Mouse (Mus musculus): ENCODE results near the gene Adcy2. TPM values are rescaled to one million over a fixed set of nuclear protein-coding genes. Genes with fewer than 3 reads are reported as not detected.

The Adcy2 gene
- polyA plus RNA-seq, 1 experiment from 2014 or later: 0.46 TPM

DNA sequence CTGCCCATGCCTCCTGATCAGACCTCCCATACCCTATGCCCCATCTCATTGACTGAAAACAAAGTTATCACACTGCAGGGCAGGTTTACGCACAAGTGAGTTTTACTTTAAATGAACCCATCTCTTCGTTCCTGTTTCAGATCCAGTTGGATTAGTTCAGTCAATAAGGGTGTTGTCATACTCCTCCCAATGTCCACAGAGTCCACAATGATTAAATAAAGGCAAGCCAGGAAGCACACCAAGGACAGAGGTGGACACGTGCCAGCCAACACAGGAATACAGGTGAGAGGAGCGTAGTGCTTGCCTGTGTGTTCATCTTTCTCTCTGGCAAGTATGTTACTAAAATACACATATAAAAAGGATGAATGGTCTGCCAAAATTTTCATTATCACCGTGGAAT, 3.3 kb upstream of the Adcy2 start:
- Histone ChIP-seq H3K9me3 (replicated peaks) (no peaks in the 10 kb centered on the region), H3K4me1 (replicated peaks) (no peaks in the 10 kb centered on the region), H3K4me2 (peak overlapping the region; percentile 44), H3K27me3 (peaks cover 32% of the 10 kb centered on the region), H3K36me3 (replicated peaks) (no peaks in the 10 kb centered on the region), H3K27ac (replicated peaks) (no peak overlapping the region), H3K9ac (no peak overlapping the region), H3K4me3 (replicated peaks) (no peak overlapping the region)
- WGBS (ENCODE audit: insufficient replicate concordance): 48% methylated on average over 5 of the region's 5 CpGs
- ATAC-seq (ENCODE audit: insufficient read depth): peak; percentile 68; the same call in 1 of the 2 replicates

DNA sequence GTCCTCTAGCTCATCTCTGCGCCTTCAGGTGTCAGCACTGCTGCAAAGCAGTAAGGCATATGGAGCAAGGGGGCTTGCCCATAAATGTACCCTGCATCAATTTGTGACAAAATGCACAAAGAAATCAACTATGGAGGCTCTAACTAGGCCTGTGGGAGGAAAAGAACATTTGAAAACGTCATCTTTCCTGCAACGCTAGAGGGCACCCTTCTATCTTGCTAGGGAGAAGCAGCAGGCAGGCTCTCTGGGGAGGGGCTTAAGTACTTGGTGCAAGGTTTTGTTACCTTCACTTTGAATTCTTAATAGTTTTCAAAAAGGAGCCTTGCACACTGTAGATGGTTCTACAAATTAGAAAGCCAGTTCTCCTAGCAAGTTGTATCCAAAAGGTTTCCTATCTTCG, 2.8 kb upstream of the Adcy2 start:
- no peaks in the 10 kb centered on the region for H3K4me1 ChIP-seq (replicated peaks)
- WGBS (ENCODE audit: insufficient replicate concordance): 16% methylated on average over 4 of the region's 4 CpGs
- no peak overlapping the region for H3K9ac ChIP-seq
- H3K27me3 ChIP-seq: peaks cover 36% of the 10 kb centered on the region
- H3K4me2 ChIP-seq: peak overlapping the region; percentile 44
- H3K4me3 ChIP-seq (replicated peaks): no peak overlapping the region
- no peaks in the 10 kb centered on the region for H3K36me3 ChIP-seq (replicated peaks)
- ATAC-seq (ENCODE audit: insufficient read depth): peak; percentile 47; the same call in 1 of the 2 replicates
- H3K9me3 ChIP-seq (replicated peaks): no peaks in the 10 kb centered on the region
- H3K27ac ChIP-seq (replicated peaks): no peak overlapping the region

DNA sequence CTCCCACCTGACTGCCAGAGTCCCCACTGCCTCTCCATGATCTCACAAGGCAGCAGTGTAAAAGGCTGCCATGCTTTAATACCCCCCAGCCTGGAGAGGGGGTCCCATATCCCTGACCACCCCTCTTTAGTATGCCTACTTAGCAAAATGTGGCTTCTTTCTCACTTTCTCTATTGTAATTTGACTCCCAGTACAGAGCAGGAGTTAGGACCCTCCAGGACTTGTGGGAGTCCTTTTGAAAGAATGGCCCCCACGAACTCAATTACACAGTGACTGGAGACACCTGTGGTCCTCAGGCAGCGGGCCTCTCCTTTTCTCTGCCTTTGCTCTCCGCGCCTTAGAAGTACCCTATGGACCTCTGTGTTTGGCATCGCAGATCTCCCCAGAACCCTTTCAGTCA, 485 bp upstream of the Adcy2 start:
- 55% methylated on average over 5 of the region's 5 CpGs for WGBS (ENCODE audit: insufficient replicate concordance)
- 0 out of 2 replicates have a peak overlapping the region, but pooled peaks have one; percentile 56 for H3K4me2 ChIP-seq

DNA sequence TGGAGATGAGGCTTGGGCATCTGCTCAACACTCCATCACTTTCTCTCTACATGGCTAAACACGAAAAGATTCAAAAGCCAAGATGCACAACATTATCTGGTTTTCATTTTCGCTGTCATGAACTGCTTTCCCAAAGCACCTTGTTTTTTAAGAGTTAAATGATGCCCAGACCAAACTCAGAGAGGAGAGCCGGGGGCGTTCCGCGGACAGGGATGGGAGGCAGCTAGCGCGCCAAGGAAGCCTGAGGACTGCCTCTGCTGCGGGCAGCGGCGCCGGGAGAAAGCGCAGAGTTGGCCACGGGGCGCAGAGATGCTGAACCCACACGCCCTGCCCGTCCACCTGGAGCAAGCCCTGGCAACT, 803 bp downstream of the Adcy2 start:
- Histone ChIP-seq H3K9ac (no peak overlapping the region), H3K36me3 (replicated peaks) (no peaks in the 10 kb centered on the region), H3K9me3 (replicated peaks) (no peaks in the 10 kb centered on the region), H3K4me2 (peak overlapping the region; percentile 56), H3K27me3 (peaks cover 40% of the 10 kb centered on the region), H3K27ac (replicated peaks) (no peak overlapping the region), H3K4me1 (replicated peaks) (no peaks in the 10 kb centered on the region), H3K4me3 (replicated peaks) (peak overlapping the region; percentile 46)
- no peak for ATAC-seq (ENCODE audit: insufficient read depth)
- 2% methylated on average over 17 of the region's 17 CpGs for WGBS (ENCODE audit: insufficient replicate concordance)

More for the DNA sequence above, 485 bp upstream of the Adcy2 start:
- no peak overlapping the region for H3K27ac ChIP-seq (replicated peaks)
- H3K36me3 ChIP-seq (replicated peaks): no peaks in the 10 kb centered on the region
- peak overlapping the region; percentile 46; the same call in 1 of the 2 replicates for H3K4me3 ChIP-seq (replicated peaks)
- no peaks in the 10 kb centered on the region for H3K9me3 ChIP-seq (replicated peaks)
- peaks cover 40% of the 10 kb centered on the region for H3K27me3 ChIP-seq
- H3K4me1 ChIP-seq (replicated peaks): no peaks in the 10 kb centered on the region
- no peak overlapping the region for H3K9ac ChIP-seq
- ATAC-seq (ENCODE audit: insufficient read depth): 0 out of 2 replicates have a peak, but pooled peaks have one; percentile 7

DNA sequence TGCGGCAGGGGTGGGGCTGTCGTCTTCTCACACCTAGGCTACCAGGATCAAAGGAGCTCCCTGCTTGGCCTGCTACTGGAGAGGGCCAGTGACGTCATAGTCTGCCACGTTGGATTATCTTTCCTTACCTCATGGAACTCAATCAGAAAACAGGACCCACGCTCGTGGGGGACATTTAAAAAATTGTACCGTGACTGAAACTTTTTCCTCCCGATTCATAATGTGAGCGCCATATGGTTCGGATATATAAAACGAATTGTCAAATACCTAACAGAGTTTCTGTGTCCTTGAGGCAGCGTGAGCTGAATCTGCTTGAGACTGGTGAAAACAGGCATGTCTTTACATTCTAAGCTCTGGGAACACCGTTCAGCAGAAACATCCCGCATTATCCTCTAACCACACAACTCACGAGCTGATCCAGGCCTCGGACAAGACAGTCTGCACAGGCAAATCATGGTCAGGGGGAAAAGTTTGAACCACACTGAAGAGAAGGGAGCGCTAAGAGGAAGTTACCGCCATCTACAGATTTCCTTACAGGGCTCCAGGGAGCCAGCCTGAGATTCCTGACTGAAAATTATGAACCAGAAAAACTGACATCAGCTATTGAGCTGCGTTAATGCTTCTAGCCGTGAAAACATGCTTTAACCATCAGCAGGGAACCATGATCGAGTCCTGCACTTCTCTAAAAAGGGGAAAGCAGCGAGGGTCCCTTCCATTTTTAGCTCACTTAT, 1.4 kb downstream of the Adcy2 start:
- H3K27me3 ChIP-seq: peaks cover 40% of the 10 kb centered on the region
- no peak overlapping the region for H3K27ac ChIP-seq (replicated peaks)
- ATAC-seq (ENCODE audit: insufficient read depth): no peak
- no peaks in the 10 kb centered on the region for H3K36me3 ChIP-seq (replicated peaks)
- H3K4me1 ChIP-seq (replicated peaks): no peaks in the 10 kb centered on the region
- peak overlapping the region; percentile 46; the same call in 1 of the 2 replicates for H3K4me3 ChIP-seq (replicated peaks)
- H3K9ac ChIP-seq: no peak overlapping the region
- WGBS (ENCODE audit: insufficient replicate concordance): 5% methylated on average over 22 of the region's 22 CpGs
- H3K4me2 ChIP-seq: no peak overlapping the region
- no peaks in the 10 kb centered on the region for H3K9me3 ChIP-seq (replicated peaks)

DNA sequence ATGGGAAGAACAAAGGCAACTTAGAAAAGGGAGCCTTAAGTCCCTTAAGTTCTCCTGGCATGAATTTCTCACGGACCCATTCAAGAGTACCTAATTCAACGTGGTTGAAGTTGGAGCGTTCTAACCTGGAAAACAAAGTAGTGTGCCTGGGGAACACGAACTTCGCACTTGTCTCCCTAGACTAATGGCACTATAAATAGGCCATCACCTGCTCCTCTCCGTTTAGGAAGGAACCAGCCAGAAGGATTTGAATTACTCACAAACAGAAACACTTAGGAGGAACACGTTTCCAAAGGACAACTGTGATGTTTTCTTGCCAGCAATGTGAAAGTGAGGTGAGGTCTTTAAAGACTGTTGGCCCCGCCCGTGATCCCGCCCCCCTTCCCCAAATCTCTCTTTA, 2.0 kb downstream of the Adcy2 start:
- Histone ChIP-seq H3K36me3 (replicated peaks) (no peaks in the 10 kb centered on the region), H3K4me1 (replicated peaks) (no peaks in the 10 kb centered on the region), H3K4me3 (replicated peaks) (no peak overlapping the region), H3K9ac (no peak overlapping the region), H3K4me2 (no peak overlapping the region), H3K27ac (replicated peaks) (no peak overlapping the region), H3K9me3 (replicated peaks) (no peaks in the 10 kb centered on the region), H3K27me3 (peaks cover 40% of the 10 kb centered on the region)
- WGBS (ENCODE audit: insufficient replicate concordance): 13% methylated on average over 10 of the region's 10 CpGs
- ATAC-seq (ENCODE audit: insufficient read depth): no peak

DNA sequence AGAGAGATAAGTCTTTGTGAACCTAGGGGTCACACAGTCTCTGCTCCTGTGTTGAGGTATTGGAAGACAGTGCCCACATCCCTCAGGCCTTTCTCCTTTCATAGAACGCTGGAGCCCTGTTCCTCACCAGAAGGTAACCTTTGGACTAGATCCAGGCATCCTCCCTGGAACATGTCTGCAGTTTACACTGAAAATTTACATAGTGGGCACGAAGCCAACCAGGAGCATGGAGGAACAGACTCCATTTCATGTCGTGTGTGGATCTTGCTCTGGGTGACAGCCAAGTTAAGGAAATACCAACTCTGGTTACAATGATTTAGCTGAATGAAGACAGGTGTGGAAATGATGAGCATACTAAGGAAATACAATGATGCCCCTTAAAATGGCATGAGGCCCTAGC, 2.7 kb downstream of the Adcy2 start:
- H3K36me3 ChIP-seq (replicated peaks): no peaks in the 10 kb centered on the region
- 42% methylated on average over 3 of the region's 3 CpGs for WGBS (ENCODE audit: insufficient replicate concordance)
- no peaks in the 10 kb centered on the region for H3K9me3 ChIP-seq (replicated peaks)
- H3K4me3 ChIP-seq (replicated peaks): no peak overlapping the region
- no peak overlapping the region for H3K27ac ChIP-seq (replicated peaks)
- H3K4me2 ChIP-seq: no peak overlapping the region
- peaks cover 40% of the 10 kb centered on the region for H3K27me3 ChIP-seq
- no peak overlapping the region for H3K9ac ChIP-seq
- ATAC-seq (ENCODE audit: insufficient read depth): no peak
- no peaks in the 10 kb centered on the region for H3K4me1 ChIP-seq (replicated peaks)

DNA sequence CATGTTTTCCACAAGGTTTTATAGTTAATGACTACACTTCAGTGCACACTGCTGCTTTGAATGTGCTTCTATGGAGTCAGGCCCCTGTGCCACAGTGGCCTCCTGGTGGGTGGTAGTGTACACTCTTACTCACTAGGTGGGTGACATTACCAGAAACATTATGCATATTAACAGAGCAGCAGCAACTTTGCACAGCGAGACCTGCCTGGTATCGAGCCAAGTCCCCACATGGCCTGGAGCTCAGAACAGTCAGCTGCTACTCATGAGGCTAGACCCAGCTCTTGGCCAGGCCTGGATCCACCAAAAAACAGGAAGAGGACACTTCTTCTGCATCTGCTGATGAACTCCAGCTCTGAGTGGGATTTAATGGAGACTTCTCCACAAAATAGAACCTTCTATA, 13.6 kb downstream of the Adcy2 start:
- no peak overlapping the region for H3K4me2 ChIP-seq
- H3K4me3 ChIP-seq (replicated peaks): no peak overlapping the region
- no peak for ATAC-seq (ENCODE audit: insufficient read depth)
- H3K4me1 ChIP-seq (replicated peaks): no peaks in the 10 kb centered on the region
- no peaks in the 10 kb centered on the region for H3K27me3 ChIP-seq
- H3K27ac ChIP-seq (replicated peaks): no peak overlapping the region
- WGBS (ENCODE audit: insufficient replicate concordance): 69% methylated on average over 2 of the region's 2 CpGs
- H3K36me3 ChIP-seq (replicated peaks): no peaks in the 10 kb centered on the region
- H3K9me3 ChIP-seq (replicated peaks): no peaks in the 10 kb centered on the region
- no peak overlapping the region for H3K9ac ChIP-seq

DNA sequence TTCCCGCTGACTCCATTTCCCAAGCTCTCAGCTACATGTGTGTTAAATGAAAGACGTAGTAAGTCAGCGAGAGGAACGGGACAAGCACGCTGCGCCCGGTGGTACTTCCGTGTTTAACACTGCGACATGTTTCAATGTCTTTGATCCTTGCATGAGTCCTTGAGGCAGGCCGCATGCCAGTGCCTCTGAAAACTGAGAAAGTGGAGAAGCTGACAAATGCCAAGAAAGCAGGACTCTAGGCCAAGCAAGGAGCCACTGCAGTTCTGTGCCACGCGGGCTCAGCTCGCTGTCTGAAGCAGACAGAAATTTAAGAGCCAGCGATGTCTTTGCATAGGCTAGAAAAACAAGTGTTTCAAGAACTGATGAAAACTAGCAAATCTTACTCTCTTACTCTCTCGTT, 15.3 kb downstream of the Adcy2 start:
- no peak for ATAC-seq (ENCODE audit: insufficient read depth)
- Histone ChIP-seq H3K27me3 (no peaks in the 10 kb centered on the region), H3K4me2 (no peak overlapping the region), H3K4me1 (replicated peaks) (no peaks in the 10 kb centered on the region), H3K27ac (replicated peaks) (no peak overlapping the region), H3K9me3 (replicated peaks) (no peaks in the 10 kb centered on the region), H3K9ac (no peak overlapping the region), H3K36me3 (replicated peaks) (no peaks in the 10 kb centered on the region), H3K4me3 (replicated peaks) (no peak overlapping the region)
- WGBS (ENCODE audit: insufficient replicate concordance): 76% methylated on average over 15 of the region's 15 CpGs

DNA sequence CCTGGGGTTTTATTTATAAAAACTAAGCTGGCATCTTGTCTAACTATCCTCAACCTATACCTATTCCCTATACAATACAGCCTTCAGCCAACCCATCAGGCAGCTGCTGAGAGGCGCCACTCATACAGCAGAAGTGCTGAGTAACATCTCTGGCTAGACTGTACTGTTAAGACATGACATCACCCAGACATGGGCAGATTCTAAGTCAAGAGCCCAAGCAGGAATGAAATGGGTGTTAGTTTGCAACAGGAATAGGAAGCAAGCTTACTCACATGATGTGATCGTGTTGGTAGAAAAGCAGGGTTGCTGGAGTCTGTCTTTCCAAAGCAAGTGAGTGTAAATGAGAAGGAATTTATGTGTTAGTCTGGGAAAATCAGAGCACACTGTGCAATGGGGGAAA, 18.3 kb downstream of the Adcy2 start:
- WGBS (ENCODE audit: insufficient replicate concordance): 63% methylated on average over 2 of the region's 2 CpGs
- ATAC-seq (ENCODE audit: insufficient read depth): no peak

DNA sequence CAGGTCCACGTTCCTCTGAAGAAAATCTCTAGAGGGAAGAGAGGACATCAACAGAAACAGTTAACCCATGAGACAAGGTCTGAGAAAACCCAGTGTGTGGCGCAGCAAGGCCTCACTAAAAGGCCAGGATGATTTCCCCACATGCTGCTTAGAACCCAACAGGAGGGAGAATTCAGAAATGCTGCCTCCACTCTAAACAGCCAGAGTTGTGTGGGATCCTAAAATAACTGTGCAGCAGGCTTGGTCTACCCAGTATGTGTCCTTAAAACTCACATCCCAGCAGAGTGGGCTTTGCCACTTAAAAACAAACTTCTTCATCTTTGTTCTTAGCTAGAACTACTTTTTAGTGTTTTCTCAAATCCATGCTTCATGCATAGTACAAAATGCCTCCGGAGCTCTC, 26.2 kb downstream of the Adcy2 start:
- Histone ChIP-seq H3K4me2 (no peak overlapping the region), H3K4me1 (replicated peaks) (no peaks in the 10 kb centered on the region), H3K9ac (no peak overlapping the region), H3K9me3 (replicated peaks) (0 out of 2 replicates have a peak, but pooled peaks cover 4% of the 10 kb centered on the region), H3K27ac (replicated peaks) (no peak overlapping the region), H3K36me3 (replicated peaks) (no peaks in the 10 kb centered on the region), H3K4me3 (replicated peaks) (no peak overlapping the region), H3K27me3 (no peaks in the 10 kb centered on the region)
- 28% methylated on average over 3 of the region's 3 CpGs for WGBS (ENCODE audit: insufficient replicate concordance)
- no peak for ATAC-seq (ENCODE audit: insufficient read depth)

More for the DNA sequence above, 18.3 kb downstream of the Adcy2 start:
- Histone ChIP-seq H3K9ac (no peak overlapping the region), H3K9me3 (replicated peaks) (0 out of 2 replicates have a peak, but pooled peaks cover 4% of the 10 kb centered on the region), H3K27me3 (no peaks in the 10 kb centered on the region), H3K4me3 (replicated peaks) (no peak overlapping the region), H3K4me2 (no peak overlapping the region), H3K36me3 (replicated peaks) (no peaks in the 10 kb centered on the region), H3K27ac (replicated peaks) (no peak overlapping the region), H3K4me1 (replicated peaks) (no peaks in the 10 kb centered on the region)

DNA sequence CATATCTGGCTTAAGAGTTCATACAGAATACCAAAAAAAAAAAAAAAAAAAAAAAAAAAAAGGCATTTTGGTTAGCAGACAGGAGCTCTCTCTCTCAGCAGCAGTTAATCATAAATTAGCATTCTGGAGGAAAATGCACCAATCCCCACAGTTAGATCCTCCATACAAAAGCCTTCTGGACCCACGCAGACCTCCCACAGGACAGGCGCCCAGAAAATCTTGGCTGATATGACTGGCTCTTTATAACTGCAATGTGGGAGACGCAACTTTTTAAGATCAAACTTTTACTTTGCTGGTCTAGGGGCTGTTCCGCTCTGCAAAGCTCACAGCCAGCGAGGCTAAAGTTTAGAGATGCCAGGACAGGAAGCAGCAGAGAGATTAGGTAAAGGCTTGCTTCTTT, 37.8 kb downstream of the Adcy2 start:
- no peak overlapping the region for H3K4me2 ChIP-seq
- H3K36me3 ChIP-seq (replicated peaks): no peaks in the 10 kb centered on the region
- H3K9ac ChIP-seq: no peak overlapping the region
- no peaks in the 10 kb centered on the region for H3K27me3 ChIP-seq
- 63% methylated on average over 5 of the region's 5 CpGs for WGBS (ENCODE audit: insufficient replicate concordance)
- no peaks in the 10 kb centered on the region for H3K4me1 ChIP-seq (replicated peaks)
- H3K9me3 ChIP-seq (replicated peaks): no peaks in the 10 kb centered on the region
- H3K27ac ChIP-seq (replicated peaks): no peak overlapping the region
- no peak overlapping the region for H3K4me3 ChIP-seq (replicated peaks)
- no peak for ATAC-seq (ENCODE audit: insufficient read depth)
